Comparison of ENCODE assay signal across 8 mouse cellular contexts in the genomic region with DNA sequence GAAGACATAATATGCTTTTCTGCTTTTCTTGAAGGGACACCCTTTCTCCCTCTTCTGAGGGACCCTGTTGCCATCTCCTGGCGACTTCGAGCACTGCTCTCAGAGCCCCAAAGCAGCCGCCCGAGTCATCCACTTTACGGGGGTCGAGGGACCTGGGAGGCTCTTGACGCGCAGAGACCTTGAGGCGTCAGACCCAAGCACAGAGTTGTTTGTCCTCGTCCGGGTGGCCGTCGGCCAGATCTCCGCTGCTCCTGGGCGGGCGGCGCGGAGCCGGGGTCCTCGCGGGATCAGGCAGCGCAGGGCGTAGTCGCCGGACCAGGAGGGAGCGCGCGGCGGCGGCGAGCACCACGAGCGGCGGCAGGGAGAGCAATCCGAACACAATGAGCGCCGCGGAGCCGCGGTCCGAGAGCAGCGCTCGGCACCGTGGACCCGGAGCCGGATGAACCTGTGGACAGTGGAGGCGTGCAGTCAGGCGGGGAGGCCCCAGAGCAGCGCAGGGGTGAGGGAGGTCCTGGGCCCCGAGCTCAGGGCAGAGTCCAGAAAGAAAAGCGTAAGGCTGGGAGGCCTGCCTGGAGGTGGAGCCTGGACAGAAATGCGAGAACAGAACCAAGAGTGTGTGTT. TPM values are rescaled to one million over a fixed set of nuclear protein-coding genes. Genes with fewer than 3 reads are reported as not detected.
DNase-seq lines count a peak whose midpoint lies in the region; ATAC-seq lines count a peak whose summit lies in the region.

No protein-coding gene starts in this region.

- no peaks in the 10 kb centered on the region for H3K9me3 ChIP-seq in hindbrain, embryonic 14.5 days (ENCODE audit: control insufficient read depth, low read length)

- no peaks in the 10 kb centered on the region for H3K36me3 ChIP-seq in hindbrain, embryonic 14.5 days (replicated peaks; ENCODE audit: control insufficient read depth, insufficient read depth)

- H3K4me1 ChIP-seq in hindbrain, embryonic 14.5 days (replicated peaks; ENCODE audit: control insufficient read depth, insufficient read depth, low read length), result peaks cover 11% of the 10 kb centered on the region

- intact Hi-C loops in left cerebral cortex, postnatal 14 days (cut with DNase I), result no loop called here

- under 1% methylated on average over 47 of the region's 52 CpGs for WGBS in hindbrain, embryonic 14.5 days

- peak; percentile 89 for ATAC-seq in hindbrain, embryonic 14.5 days (ENCODE audit: low FRiP score)
- peak; percentile 61 for ATAC-seq in megakaryocyte progenitor cell, adult 5-6 weeks (replicated peaks; ENCODE audit: poor library complexity)

- peak overlapping the region; percentile 56 for H3K4me3 ChIP-seq in hindbrain, embryonic 14.5 days (replicated peaks; ENCODE audit: low read length)

- no peaks in the 10 kb centered on the region for H3K27me3 ChIP-seq in hindbrain, embryonic 14.5 days (ENCODE audit: control insufficient read depth, insufficient read depth, low read length)

- H3K9ac ChIP-seq in hindbrain, embryonic 14.5 days, result peak overlapping the region; percentile 81

- DNase-seq in ZHBTc4 (ENCODE audit: low read depth, low spot score), result peak; percentile 78
- peak; percentile 79 to 80 for DNase-seq in cerebellum, postnatal 36 days
- DNase-seq in frontal cortex, postnatal 36 days (ENCODE audit: low spot score in 2 of 2), result peak; percentile 77 to 79
- peak; percentile 84 for DNase-seq in hindbrain, embryonic 14.5 days (ENCODE audit: low spot score)
- DNase-seq in left cerebral cortex, postnatal 14 days (ENCODE audit: low spot score in 2 of 2), result peak; percentile 73 to 76
- DNase-seq in right cerebral cortex, postnatal 10 days (ENCODE audit: low spot score in 2 of 2), result peak; percentile 85
- peak; percentile 82 to 84 for DNase-seq in urinary bladder, postnatal 4 days (ENCODE audit: low spot score in 2 of 2)

- H3K27ac ChIP-seq in hindbrain, embryonic 14.5 days, result peak overlapping the region; percentile 90

- H3K4me2 ChIP-seq in hindbrain, embryonic 14.5 days (replicated peaks), result peak overlapping the region; percentile 61

RNA-seq across cellular contexts. Expression of a gene that starts 1.5 kb away (rescaled TPM):
- 0.84 and 0.93 TPM in 2 replicates for polyA plus RNA-seq in hindbrain, embryonic 14.5 days (2014; fragmentation: Nextera tagmentation; extraction: Ambion mirVana)
- 10 to 100 TPM in 1 of 2 experiments, 1 to 10 TPM in 1; 8.7 to 11.6 TPM for total RNA-seq in left cerebral cortex, postnatal 14 days (2021)
- total RNA-seq in megakaryocyte progenitor cell, adult 5-6 weeks (2015), result not detected in 2 replicates
- total RNA-seq in megakaryocyte progenitor cell, adult 5-6 weeks (2017), result not detected in 2 replicates

RNA-seq across cellular contexts. Expression of a gene that starts 6.0 kb away (rescaled TPM):
- polyA plus RNA-seq in hindbrain, embryonic 14.5 days (2014; fragmentation: Nextera tagmentation; extraction: Ambion mirVana), result not detected in 2 replicates
- under 1 TPM in 1 of 2 experiments, not detected in 1; 0.31 TPM for total RNA-seq in left cerebral cortex, postnatal 14 days (2021)
- not detected in 2 replicates for total RNA-seq in megakaryocyte progenitor cell, adult 5-6 weeks (2015)
- total RNA-seq in megakaryocyte progenitor cell, adult 5-6 weeks (2017), result not detected in 2 replicates

RNA-seq across cellular contexts. Expression of a gene that starts 9.7 kb away (rescaled TPM):
- polyA plus RNA-seq in hindbrain, embryonic 14.5 days (2014; fragmentation: Nextera tagmentation; extraction: Ambion mirVana), result 24.7 and 27.6 TPM in 2 replicates
- total RNA-seq in left cerebral cortex, postnatal 14 days (2021), result 10 to 100 TPM; 16.3 to 17.0 TPM
- 0.22 and 0.37 TPM in 2 replicates for total RNA-seq in megakaryocyte progenitor cell, adult 5-6 weeks (2015)
- 0.24 and 0.42 TPM in 2 replicates for total RNA-seq in megakaryocyte progenitor cell, adult 5-6 weeks (2017)

RNA-seq across cellular contexts. Expression of a gene that starts 18.5 kb away (rescaled TPM):
- 265 and 267 TPM in 2 replicates for polyA plus RNA-seq in hindbrain, embryonic 14.5 days (2014; fragmentation: Nextera tagmentation; extraction: Ambion mirVana)
- total RNA-seq in left cerebral cortex, postnatal 14 days (2021), result 100 to 1,000 TPM; 104 to 112 TPM
- 203 and 210 TPM in 2 replicates for total RNA-seq in megakaryocyte progenitor cell, adult 5-6 weeks (2015)
- 70.0 and 102 TPM in 2 replicates for total RNA-seq in megakaryocyte progenitor cell, adult 5-6 weeks (2017)

RNA-seq across cellular contexts. Expression of a gene that starts 23.3 kb away (rescaled TPM):
- polyA plus RNA-seq in hindbrain, embryonic 14.5 days (2014; fragmentation: Nextera tagmentation; extraction: Ambion mirVana), result 73.0 and 82.2 TPM in 2 replicates
- total RNA-seq in left cerebral cortex, postnatal 14 days (2021), result 10 to 100 TPM; 52.3 to 53.2 TPM
- 57.0 and 58.9 TPM in 2 replicates for total RNA-seq in megakaryocyte progenitor cell, adult 5-6 weeks (2015)
- total RNA-seq in megakaryocyte progenitor cell, adult 5-6 weeks (2017), result 69.8 and 90.6 TPM in 2 replicates

Comparison
In these comparisons a context has a peak if more than half of its experiments do, and no peak if none do; other contexts are left out.
1. Peak in every context shown above with its lines: DNase-seq, ATAC-seq, H3K4me3 ChIP-seq and H3K27ac ChIP-seq.
2. RNA of a gene that starts 1.5 kb away (total RNA-seq): 8.7 to 11.6 TPM in left cerebral cortex, postnatal 14 days; not detected in megakaryocyte progenitor cell, adult 5-6 weeks; every median in the first group is over 4 times any median in the second.
3. RNA of a gene that starts 9.7 kb away (total RNA-seq): 16.3 to 17.0 TPM in left cerebral cortex, postnatal 14 days; 0.22 to 0.42 TPM in megakaryocyte progenitor cell, adult 5-6 weeks; every median in the first group is over 10 times any median in the second.